Mouse (Mus musculus): ENCODE data around the gene Tmem221. TPM values are rescaled to one million over a fixed set of nuclear protein-coding genes. Genes with fewer than 3 reads are reported as not detected.

The Tmem221 gene
- 0.32 TPM in 1 of 2 replicates, not detected in the other for polyA plus RNA-seq (2014; fragmentation: Nextera tagmentation; extraction: Ambion mirVana)

DNA sequence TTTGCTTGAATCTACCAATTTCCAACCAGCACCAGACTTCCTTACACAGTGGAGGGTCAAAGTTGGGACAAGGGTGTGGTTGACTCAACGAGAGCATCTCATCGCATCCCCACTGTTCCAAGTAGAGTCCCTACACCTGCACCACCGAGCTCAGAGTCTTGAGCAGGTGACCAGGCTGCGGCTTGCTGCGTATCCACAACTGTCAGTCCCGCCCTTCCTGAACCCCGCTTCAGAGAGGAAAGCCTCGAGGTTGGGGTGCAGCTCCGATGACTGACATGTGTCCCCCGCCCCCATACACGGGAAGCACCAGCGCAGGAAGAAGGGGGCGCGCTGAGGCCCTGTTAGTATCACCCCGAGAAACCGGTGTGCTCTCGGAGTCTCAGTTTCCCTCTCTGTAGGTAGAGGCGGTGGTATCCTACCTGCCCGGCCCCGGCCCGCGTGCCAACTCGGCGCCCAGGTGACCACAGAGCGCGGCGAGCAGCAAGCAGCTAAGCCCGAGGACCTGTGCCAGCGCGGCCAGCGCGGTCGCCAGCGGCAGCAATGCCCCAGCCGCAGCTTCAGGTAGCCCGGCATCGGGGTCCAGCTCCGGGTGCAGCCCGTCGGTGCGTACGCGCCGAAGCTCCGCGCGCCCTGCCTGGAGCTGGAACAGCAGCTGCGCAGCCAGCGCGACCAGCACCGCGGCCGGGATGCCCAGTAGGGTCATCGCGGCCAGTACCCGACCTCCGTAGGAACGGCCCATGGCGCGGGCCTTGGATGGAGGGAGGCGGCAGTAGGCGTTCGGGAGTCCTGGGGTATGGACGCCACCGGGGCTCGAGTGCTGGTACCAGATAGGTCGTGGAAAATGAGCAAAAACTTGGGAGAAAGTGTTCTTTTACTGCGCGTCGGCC, at the start of gene Tmem221:
Gene Tmem221, minus strand, starts transcription at position 801 of the 887 bp plus-strand sequence.
- 4% methylated on average over 70 of the region's 70 CpGs for WGBS
- 0 out of 2 replicates have a peak, but pooled peaks cover 4% of the 10 kb centered on the region for H3K4me1 ChIP-seq (replicated peaks; ENCODE audit: control insufficient read depth, insufficient read depth, low read length)
- no peak within 1 kb of the TSS for H3K27ac ChIP-seq
- no peaks in the 10 kb centered on the region for H3K9me3 ChIP-seq (ENCODE audit: control insufficient read depth, low read length)
- ATAC-seq (ENCODE audit: low FRiP score) (no peak), DNase-seq (ENCODE audit: low spot score) (no peak)
- no peaks in the 10 kb centered on the region for H3K36me3 ChIP-seq (replicated peaks; ENCODE audit: control insufficient read depth, insufficient read depth)
- peak within 1 kb of the TSS; percentile 38 for H3K4me2 ChIP-seq (replicated peaks)
- H3K27me3 ChIP-seq (ENCODE audit: control insufficient read depth, insufficient read depth, low read length), result peaks cover 80% of the 10 kb centered on the region
- H3K4me3 ChIP-seq (replicated peaks; ENCODE audit: low read length), result peak within 1 kb of the TSS; percentile 18
- H3K9ac ChIP-seq, result no peak within 1 kb of the TSS

DNA sequence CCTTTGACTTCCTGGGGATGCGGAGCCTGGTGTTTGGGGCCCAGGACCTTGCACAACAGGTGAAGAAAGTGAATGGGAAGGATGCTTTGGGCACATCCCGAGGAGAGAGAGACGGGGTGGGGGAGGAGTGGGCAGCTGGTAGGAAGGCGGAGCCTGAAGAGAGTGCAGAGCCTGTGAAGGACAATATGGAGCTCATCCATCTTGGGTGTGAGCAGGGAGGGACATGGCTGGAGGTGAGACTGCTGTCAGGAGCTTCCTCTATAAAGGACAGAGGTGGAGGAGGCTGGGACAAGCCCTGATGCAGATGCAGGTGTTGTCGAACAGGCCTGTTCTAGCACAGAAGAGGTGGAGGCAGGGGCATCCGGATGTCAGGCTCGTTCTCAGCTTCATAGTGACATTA, 45.4 kb upstream of the Tmem221 start:
- 0 out of 2 replicates have a peak overlapping the region, but pooled peaks have one; percentile 7 for H3K9ac ChIP-seq
- 54% methylated on average over 7 of the region's 7 CpGs for WGBS
- H3K4me1 ChIP-seq (replicated peaks; ENCODE audit: control insufficient read depth, insufficient read depth, low read length), result peaks cover 13% of the 10 kb centered on the region; the same call in 1 of the 2 replicates
- no peak overlapping the region for H3K4me2 ChIP-seq (replicated peaks)
- peaks cover 42% of the 10 kb centered on the region for H3K27me3 ChIP-seq (ENCODE audit: control insufficient read depth, insufficient read depth, low read length)
- DNase-seq (ENCODE audit: low spot score), result no peak
- no peaks in the 10 kb centered on the region for H3K36me3 ChIP-seq (replicated peaks; ENCODE audit: control insufficient read depth, insufficient read depth)
- H3K27ac ChIP-seq, result no peak overlapping the region
- no peak for ATAC-seq (ENCODE audit: low FRiP score)
- no peaks in the 10 kb centered on the region for H3K9me3 ChIP-seq (ENCODE audit: control insufficient read depth, low read length)
- H3K4me3 ChIP-seq (replicated peaks; ENCODE audit: low read length), result no peak overlapping the region

DNA sequence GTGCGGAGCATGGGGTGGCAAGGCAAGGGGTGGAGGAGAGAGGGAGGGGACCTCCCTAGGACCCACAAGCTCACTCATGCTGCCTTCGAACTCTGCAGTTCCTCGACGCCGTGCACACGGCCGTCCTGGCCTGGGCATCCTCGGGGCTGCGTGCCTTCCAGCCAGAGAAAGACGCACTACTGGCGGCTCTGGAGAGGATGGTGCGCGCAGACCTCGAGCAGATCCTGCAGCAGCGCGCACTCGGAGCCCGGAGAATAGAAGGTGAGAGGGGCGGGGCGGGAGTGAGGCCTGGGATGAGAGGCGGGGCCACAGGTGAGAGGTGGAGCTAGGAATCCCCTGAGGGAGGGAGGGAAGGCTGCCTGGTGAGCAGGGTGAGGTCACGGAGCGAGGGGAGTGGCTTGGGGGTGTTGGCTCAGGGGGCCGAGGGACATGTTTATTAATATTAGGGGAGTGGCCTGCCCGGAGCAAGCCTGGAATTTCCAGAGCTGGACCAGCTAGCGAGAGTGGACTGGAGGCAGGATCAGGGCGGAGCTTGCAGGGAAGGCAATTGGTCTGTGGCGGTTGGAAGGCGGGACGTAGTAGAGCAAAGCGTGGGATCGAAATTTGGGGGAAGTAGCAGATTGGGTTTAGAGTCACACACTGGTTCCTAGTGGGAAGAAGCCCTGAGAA, 44.1 kb upstream of the Tmem221 start:
- Histone ChIP-seq H3K9me3 (ENCODE audit: control insufficient read depth, low read length) (no peaks in the 10 kb centered on the region), H3K4me2 (replicated peaks) (peak overlapping the region; percentile 55), H3K36me3 (replicated peaks; ENCODE audit: control insufficient read depth, insufficient read depth) (no peaks in the 10 kb centered on the region), H3K27ac (peak overlapping the region; percentile 43; the same call in 1 of the 2 replicates), H3K4me3 (replicated peaks; ENCODE audit: low read length) (peak overlapping the region; percentile 30), H3K27me3 (ENCODE audit: control insufficient read depth, insufficient read depth, low read length) (peaks cover 42% of the 10 kb centered on the region), H3K9ac (peak overlapping the region; percentile 47), H3K4me1 (replicated peaks; ENCODE audit: control insufficient read depth, insufficient read depth, low read length) (peaks cover 13% of the 10 kb centered on the region; the same call in 1 of the 2 replicates)
- peak; percentile 37 for DNase-seq (ENCODE audit: low spot score)
- WGBS, result 2% methylated on average over 32 of the region's 32 CpGs
- peak; percentile 56 for ATAC-seq (ENCODE audit: low FRiP score)

DNA sequence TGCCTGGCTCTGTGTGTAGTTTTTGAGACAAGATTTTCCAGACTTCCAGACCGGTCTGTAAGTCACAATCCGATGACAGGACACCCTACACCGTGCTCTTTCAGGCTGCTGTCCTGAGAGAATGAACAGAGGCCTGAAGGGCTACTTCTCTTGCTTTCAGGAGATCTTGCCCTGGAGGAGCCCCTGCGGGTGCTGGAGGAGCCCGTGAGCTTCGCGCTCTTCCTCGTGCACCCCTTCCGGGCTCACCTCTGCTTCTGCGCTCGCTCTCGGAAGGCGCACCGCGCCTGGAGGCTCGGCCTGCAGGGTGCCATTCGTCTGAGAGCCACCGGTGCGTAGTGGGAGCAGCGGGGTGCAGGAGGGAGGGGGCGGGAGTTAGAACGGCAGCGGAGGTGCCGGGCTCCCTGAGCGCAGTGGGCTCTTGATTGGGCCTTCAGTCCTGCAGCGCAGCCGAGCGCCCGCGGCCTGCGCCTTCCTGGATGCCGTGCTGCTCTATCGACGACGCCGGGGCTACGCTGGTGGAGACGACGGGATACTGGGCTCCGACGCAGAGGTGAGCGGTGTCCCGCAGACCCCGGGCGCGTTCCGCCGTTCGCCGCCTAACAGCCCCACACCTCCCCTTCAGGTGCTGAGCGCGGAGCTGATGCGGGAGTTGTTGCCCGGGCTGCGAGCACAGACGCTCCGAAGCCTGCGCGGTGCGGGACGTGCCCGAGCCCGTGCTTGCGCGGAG, 43.4 kb upstream of the Tmem221 start:
- peaks cover 13% of the 10 kb centered on the region; the same call in 1 of the 2 replicates for H3K4me1 ChIP-seq (replicated peaks; ENCODE audit: control insufficient read depth, insufficient read depth, low read length)
- no peaks in the 10 kb centered on the region for H3K36me3 ChIP-seq (replicated peaks; ENCODE audit: control insufficient read depth, insufficient read depth)
- peak overlapping the region; percentile 43; the same call in 1 of the 2 replicates for H3K27ac ChIP-seq
- 4% methylated on average over 64 of the region's 65 CpGs for WGBS
- no peak; the same call in 1 of the 2 replicates for ATAC-seq (ENCODE audit: low FRiP score)
- H3K9ac ChIP-seq, result peak overlapping the region; percentile 47
- peak overlapping the region; percentile 55 for H3K4me2 ChIP-seq (replicated peaks)
- peak overlapping the region; percentile 30 for H3K4me3 ChIP-seq (replicated peaks; ENCODE audit: low read length)
- peaks cover 42% of the 10 kb centered on the region for H3K27me3 ChIP-seq (ENCODE audit: control insufficient read depth, insufficient read depth, low read length)
- no peak for DNase-seq (ENCODE audit: low spot score)
- no peaks in the 10 kb centered on the region for H3K9me3 ChIP-seq (ENCODE audit: control insufficient read depth, low read length)

DNA sequence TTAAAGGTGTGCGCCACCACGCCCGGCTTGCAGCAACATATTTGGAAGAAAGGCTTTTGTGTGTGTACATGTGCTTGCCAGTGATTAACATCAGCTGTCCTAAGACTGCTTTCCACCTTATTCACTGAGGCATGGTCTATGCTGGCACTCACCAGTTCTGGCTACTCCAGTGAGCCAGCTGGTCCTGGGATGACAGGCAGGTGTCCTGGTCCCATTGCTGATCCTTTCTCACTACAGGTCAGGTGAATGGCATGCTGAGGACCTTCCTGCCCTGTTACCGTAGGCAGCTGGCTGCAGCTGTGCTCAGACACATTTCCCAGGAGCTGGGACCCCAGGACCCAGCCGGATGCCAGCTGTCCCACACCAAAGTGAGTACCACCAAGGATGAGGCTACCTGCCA, 40.2 kb upstream of the Tmem221 start:
- no peak for ATAC-seq (ENCODE audit: low FRiP score)
- Histone ChIP-seq H3K4me3 (replicated peaks; ENCODE audit: low read length) (no peak overlapping the region), H3K9ac (no peak overlapping the region), H3K36me3 (replicated peaks; ENCODE audit: control insufficient read depth, insufficient read depth) (0 out of 2 replicates have a peak, but pooled peaks cover 4% of the 10 kb centered on the region), H3K4me2 (replicated peaks) (no peak overlapping the region), H3K27ac (no peak overlapping the region), H3K4me1 (replicated peaks; ENCODE audit: control insufficient read depth, insufficient read depth, low read length) (peaks cover 18% of the 10 kb centered on the region; the same call in 1 of the 2 replicates), H3K27me3 (ENCODE audit: control insufficient read depth, insufficient read depth, low read length) (peaks cover 39% of the 10 kb centered on the region), H3K9me3 (ENCODE audit: control insufficient read depth, low read length) (no peaks in the 10 kb centered on the region)
- 90% methylated on average over 5 of the region's 5 CpGs for WGBS
- no peak for DNase-seq (ENCODE audit: low spot score)

DNA sequence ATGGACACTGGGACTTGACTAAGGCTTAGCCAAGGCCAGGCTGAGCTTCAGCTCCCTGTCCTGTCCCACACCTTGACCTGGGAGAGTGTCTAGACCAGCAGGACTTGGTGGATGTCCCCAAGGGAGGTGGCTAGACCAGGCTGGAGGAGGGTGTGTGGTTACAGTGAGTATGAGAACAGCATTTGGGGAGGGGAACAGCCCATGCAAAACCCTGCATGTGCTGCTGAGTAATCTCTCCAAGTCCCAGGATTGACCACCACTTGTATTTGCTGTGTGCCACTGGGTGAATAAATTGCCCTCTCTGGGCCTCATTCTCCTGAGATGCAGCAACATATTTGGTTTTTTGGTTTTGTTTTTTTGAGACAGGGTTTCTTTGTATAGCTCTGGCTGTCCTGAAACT, 39.7 kb upstream of the Tmem221 start:
- ATAC-seq (ENCODE audit: low FRiP score), result no peak
- Histone ChIP-seq H3K27ac (no peak overlapping the region), H3K36me3 (replicated peaks; ENCODE audit: control insufficient read depth, insufficient read depth) (0 out of 2 replicates have a peak, but pooled peaks cover 4% of the 10 kb centered on the region), H3K9me3 (ENCODE audit: control insufficient read depth, low read length) (no peaks in the 10 kb centered on the region), H3K9ac (no peak overlapping the region), H3K4me2 (replicated peaks) (no peak overlapping the region), H3K4me1 (replicated peaks; ENCODE audit: control insufficient read depth, insufficient read depth, low read length) (peaks cover 20% of the 10 kb centered on the region; the same call in 1 of the 2 replicates), H3K27me3 (ENCODE audit: control insufficient read depth, insufficient read depth, low read length) (peaks cover 34% of the 10 kb centered on the region), H3K4me3 (replicated peaks; ENCODE audit: low read length) (no peak overlapping the region)
- DNase-seq (ENCODE audit: low spot score), result no peak

DNA sequence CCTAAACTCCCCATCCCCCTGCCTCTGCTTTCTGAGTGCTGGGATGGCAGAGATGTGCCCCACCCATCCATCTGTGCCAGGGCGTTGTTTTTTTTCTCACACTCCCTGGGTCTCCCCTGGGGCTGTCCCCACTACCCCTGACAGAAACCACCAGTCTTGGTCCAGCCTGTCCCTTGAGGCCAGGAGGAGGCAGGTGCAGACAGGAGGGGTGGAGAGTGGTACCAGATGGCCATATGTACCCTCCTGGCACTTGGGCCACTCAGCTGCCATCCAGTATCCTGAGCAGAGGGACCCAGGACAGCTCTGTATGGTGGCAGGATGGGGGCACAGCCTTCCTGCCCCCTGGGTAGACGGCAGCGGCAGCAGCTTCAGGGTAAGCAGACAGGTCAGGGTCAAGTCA, 38.8 kb upstream of the Tmem221 start, which contains the start of gene Fam129c:
Gene Fam129c, plus strand, starts transcription at position 198 of the 400 bp plus-strand sequence.
- H3K9me3 ChIP-seq (ENCODE audit: control insufficient read depth, low read length), result no peaks in the 10 kb centered on the region
- H3K27ac ChIP-seq, result no peak within 1 kb of the TSS
- no peak within 1 kb of the TSS for H3K4me2 ChIP-seq (replicated peaks)
- peaks cover 25% of the 10 kb centered on the region for H3K27me3 ChIP-seq (ENCODE audit: control insufficient read depth, insufficient read depth, low read length)
- DNase-seq (ENCODE audit: low spot score) (no peak), ATAC-seq (ENCODE audit: low FRiP score) (no peak)
- no peak within 1 kb of the TSS for H3K4me3 ChIP-seq (replicated peaks; ENCODE audit: low read length)
- H3K36me3 ChIP-seq (replicated peaks; ENCODE audit: control insufficient read depth, insufficient read depth), result 0 out of 2 replicates have a peak, but pooled peaks cover 4% of the 10 kb centered on the region
- WGBS, result 67% methylated on average over 3 of the region's 3 CpGs
- H3K4me1 ChIP-seq (replicated peaks; ENCODE audit: control insufficient read depth, insufficient read depth, low read length), result peaks cover 19% of the 10 kb centered on the region
- no peak within 1 kb of the TSS for H3K9ac ChIP-seq

DNA sequence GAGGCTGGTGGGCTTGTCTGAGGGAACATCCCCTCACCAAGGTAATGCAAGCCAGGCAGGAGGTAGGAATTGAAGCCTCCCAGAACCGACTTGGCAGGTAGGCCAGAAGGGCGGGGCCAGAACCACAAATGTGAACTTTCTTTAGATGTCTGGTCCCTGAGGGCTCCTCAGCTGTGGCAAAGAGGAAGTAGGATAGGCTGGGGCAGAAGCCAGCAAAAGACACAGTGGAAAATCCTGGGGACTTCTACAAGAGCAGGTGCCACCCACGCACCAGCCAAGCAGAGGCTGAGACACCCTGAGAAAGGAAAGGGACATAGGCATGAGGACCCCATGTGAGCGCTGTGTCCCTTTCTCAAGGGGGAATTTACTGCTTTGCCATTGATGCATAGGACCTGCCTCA, 38.1 kb upstream of the Tmem221 start:
- Histone ChIP-seq H3K4me1 (replicated peaks; ENCODE audit: control insufficient read depth, insufficient read depth, low read length) (peaks cover 16% of the 10 kb centered on the region), H3K27me3 (ENCODE audit: control insufficient read depth, insufficient read depth, low read length) (peaks cover 18% of the 10 kb centered on the region), H3K27ac (no peak overlapping the region), H3K36me3 (replicated peaks; ENCODE audit: control insufficient read depth, insufficient read depth) (0 out of 2 replicates have a peak, but pooled peaks cover 4% of the 10 kb centered on the region), H3K9me3 (ENCODE audit: control insufficient read depth, low read length) (no peaks in the 10 kb centered on the region), H3K9ac (no peak overlapping the region), H3K4me2 (replicated peaks) (no peak overlapping the region), H3K4me3 (replicated peaks; ENCODE audit: low read length) (no peak overlapping the region)
- 85% methylated on average over 4 of the region's 4 CpGs for WGBS
- DNase-seq (ENCODE audit: low spot score) (no peak), ATAC-seq (ENCODE audit: low FRiP score) (no peak)
